Mouse (Mus musculus) spleen, adult 10 weeks (tissue): ENCODE results near the gene Dppa1. TPM values are rescaled to one million over a fixed set of nuclear protein-coding genes. Genes with fewer than 3 reads are reported as not detected.

ENCODE experiments used
- polyA plus RNA-seq: library from polyadenylated mRNA; stranded (reverse); fragments of 350-450 nt; fragmentation: Illumina TruSeq; extraction: RNeasy Lipid Tissue Mini Kit (QIAGEN cat#74804); gene quantifications from one replicate; pipeline ENCODE4 v1.2.3, GENCODE M21; 2015; ENCODE audit warnings: low replicate concordance; ENCODE audit not compliant: insufficient read depth

Gene Dppa1
- polyA plus RNA-seq: not detected

DNA sequence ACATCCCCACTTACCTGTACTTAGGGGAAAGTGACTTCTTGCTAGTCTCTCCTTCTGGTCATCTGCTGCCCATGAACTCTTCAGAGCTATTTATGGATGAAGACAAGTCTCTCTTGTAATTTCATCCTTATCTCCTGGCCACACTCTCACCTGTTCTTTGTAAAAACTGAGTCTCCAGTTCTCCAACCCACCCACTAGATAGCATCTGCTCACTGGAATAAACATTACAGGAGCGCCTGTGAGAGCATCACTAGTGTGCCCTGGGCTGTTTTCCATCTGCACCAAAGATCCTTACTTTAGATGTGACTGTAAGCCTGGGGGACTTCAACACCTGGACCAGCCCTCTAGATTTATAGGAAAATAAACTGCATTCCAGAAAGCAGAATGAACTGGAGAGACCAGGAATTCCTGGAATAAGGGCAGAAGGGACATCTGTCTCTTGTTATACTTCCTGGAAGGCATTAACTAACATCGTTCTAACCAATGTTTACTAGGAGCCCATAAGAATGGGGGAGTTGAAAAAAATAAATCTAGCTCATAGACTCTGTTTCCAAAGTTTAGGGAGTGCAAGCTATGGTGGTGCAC is at the start of gene Dppa1:
Gene Dppa1 (minus strand): TSS at position 51 of the 585 bp plus-strand sequence.

DNA sequence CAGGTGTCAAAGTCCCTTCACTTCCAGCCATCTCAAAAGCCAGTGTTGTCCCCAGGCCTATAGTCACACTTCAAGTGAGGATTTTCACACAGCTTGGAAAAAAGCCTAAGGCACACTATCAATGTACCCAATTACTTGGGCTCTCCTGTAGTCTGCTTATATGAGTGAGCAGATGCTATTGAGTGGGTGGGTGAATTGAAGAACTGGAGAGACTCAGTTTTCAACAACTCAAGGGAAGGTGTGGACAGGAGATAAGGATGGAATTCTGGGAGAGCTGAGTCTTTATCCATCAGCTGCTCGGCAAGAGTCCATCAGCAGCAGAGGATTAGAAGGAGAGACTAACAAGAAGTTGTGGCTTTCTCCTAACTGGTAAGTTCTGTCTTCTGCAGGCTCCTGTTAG is 57.7 kb downstream of the Dppa1 start, which contains the start of gene BC053393:
Gene BC053393 (plus strand): TSS at position 210 of the 400 bp plus-strand sequence.

Other genes starting within 250 kb of the Dppa1 start
- gene Itk, start 239.7 kb downstream of the Dppa1 start, polyA plus RNA-seq: 53.5 TPM
- gene Fam71b, start 232.7 kb downstream of the Dppa1 start, polyA plus RNA-seq: 2.8 TPM
- 72.8 TPM for gene Med7, start 192.3 kb downstream of the Dppa1 start, polyA plus RNA-seq
- 37.9 TPM for gene Havcr2, start 174.3 kb downstream of the Dppa1 start, polyA plus RNA-seq
- gene Gm12169, start 105.0 kb downstream of the Dppa1 start, polyA plus RNA-seq: not detected
- not detected for gene BC053393, start 57.7 kb downstream of the Dppa1 start, polyA plus RNA-seq
- 1.1 TPM for gene Timd2, start 77.8 kb upstream of the Dppa1 start, polyA plus RNA-seq
- 9.5 TPM for gene Havcr1, start 105.8 kb upstream of the Dppa1 start, polyA plus RNA-seq
- 99.4 TPM for gene Timd4, start 181.5 kb upstream of the Dppa1 start, polyA plus RNA-seq